Mouse (Mus musculus) layer of hippocampus, adult 2 months (tissue): ENCODE data around the gene Uqcrq. TPM values are rescaled to one million over a fixed set of nuclear protein-coding genes. Genes with fewer than 3 reads are reported as not detected.

Experiments
- DNase-seq, 2 experiments: peaks; one replicate each; pipeline ENCODE4 v3.0.0; 2022; ENCODE audit warnings: low spot score in 2 of 2
- H3K27ac ChIP-seq: fragments of 200-600 bp; 2 replicates; pipeline ENCODE4 v1.8.1; 2022
- H3K4me3 ChIP-seq: fragments of 200-600 bp; 2 replicates; pipeline ENCODE4 v1.8.1; 2022; ENCODE audit warnings: mild to moderate bottlenecking
- CTCF ChIP-seq: fragments of 200-600 bp; conservative IDR thresholded peaks from 2 replicates; pipeline ENCODE4 v1.8.1; 2022; ENCODE audit warnings: antibody characterized with exemption, mild to moderate bottlenecking, moderate library complexity
- total RNA-seq, 2 experiments: library from RNA; stranded (reverse); gene quantifications; 2 replicates each; pipeline ENCODE4 v1.2.3; 2021

Gene Uqcrq
- total RNA-seq, 2 experiments from 2014 or later: 383 to 419 TPM

- H3K27ac ChIP-seq: peak overlapping the region; percentile 76
- no peak for TF ChIP-seq CTCF
- DNase-seq: no peak
- H3K4me3 ChIP-seq: peak overlapping the region; percentile 56
These were observed 33.2 kb upstream of the Uqcrq start for GRCm38 (mm10) chr11:53463551-53464424.

GRCm38 (mm10) chr11:53461727-53462126, 31.1 kb upstream of the Uqcrq start:
- TF ChIP-seq CTCF: no peak
- no peak for DNase-seq
- H3K27ac ChIP-seq: no peak overlapping the region; the same call in 1 of the 2 replicates
- H3K4me3 ChIP-seq: no peak overlapping the region

GRCm38 (mm10) chr11:53460192-53460591, 29.6 kb upstream of the Uqcrq start:
- Histone ChIP-seq H3K27ac (no peak overlapping the region), H3K4me3 (no peak overlapping the region)
- no peak for TF ChIP-seq CTCF
- DNase-seq: no peak

- no peak for DNase-seq
- Histone ChIP-seq H3K4me3 (no peak overlapping the region), H3K27ac (no peak overlapping the region)
- no peak for TF ChIP-seq CTCF
These were observed 28.4 kb upstream of the Uqcrq start for GRCm38 (mm10) chr11:53458996-53459395.

GRCm38 (mm10) chr11:53457372-53457954, 26.8 kb upstream of the Uqcrq start:
- peak; percentile 51 for TF ChIP-seq CTCF
- DNase-seq: no peak
- H3K27ac ChIP-seq: peak overlapping the region; percentile 77; the same call in 1 of the 2 replicates
- H3K4me3 ChIP-seq: peak overlapping the region; percentile 63

- H3K4me3 ChIP-seq: peak within 1 kb of the TSS; percentile 63
These were observed 26.1 kb upstream of the Uqcrq start, which contains the start of the genes Gm10447 and Shroom1 for GRCm38 (mm10) chr11:53456474-53457371. Gm10447 (minus strand) TSS chr11:53457110. Shroom1 (plus strand) TSS chr11:53457205.

GRCm38 (mm10) chr11:53453031-53453430, 22.4 kb upstream of the Uqcrq start:
- no peak for DNase-seq
- TF ChIP-seq CTCF: no peak
- Histone ChIP-seq H3K27ac (no peak overlapping the region), H3K4me3 (no peak overlapping the region)

More at GRCm38 (mm10) chr11:53456474-53457371, 26.1 kb upstream of the Uqcrq start, which contains the start of the genes Gm10447 and Shroom1:
- no peak for DNase-seq
- peak; percentile 73 for TF ChIP-seq CTCF
- H3K27ac ChIP-seq: peak within 1 kb of the TSS; percentile 77; the same call in 1 of the 2 replicates

GRCm38 (mm10) chr11:53452396-53452795, 21.8 kb upstream of the Uqcrq start:
- no peak overlapping the region for H3K4me3 ChIP-seq
- H3K27ac ChIP-seq: no peak overlapping the region
- TF ChIP-seq CTCF: no peak
- DNase-seq: no peak

- no peak overlapping the region for H3K4me3 ChIP-seq
- H3K27ac ChIP-seq: no peak overlapping the region
- DNase-seq: no peak
- no peak for TF ChIP-seq CTCF
These were observed 20.7 kb upstream of the Uqcrq start for GRCm38 (mm10) chr11:53451361-53451760.

- no peak for TF ChIP-seq CTCF
- Histone ChIP-seq H3K4me3 (no peak overlapping the region), H3K27ac (no peak overlapping the region)
- no peak for DNase-seq
These were observed 19.6 kb upstream of the Uqcrq start for GRCm38 (mm10) chr11:53450070-53450705.

GRCm38 (mm10) chr11:53448529-53448928, 17.9 kb upstream of the Uqcrq start:
- H3K27ac ChIP-seq: no peak overlapping the region
- no peak overlapping the region for H3K4me3 ChIP-seq
- DNase-seq: no peak
- TF ChIP-seq CTCF: no peak

GRCm38 (mm10) chr11:53447996-53448395, 17.4 kb upstream of the Uqcrq start:
- no peak for TF ChIP-seq CTCF
- DNase-seq: no peak
- no peak overlapping the region for H3K4me3 ChIP-seq
- no peak overlapping the region for H3K27ac ChIP-seq

- DNase-seq: no peak
- TF ChIP-seq CTCF: no peak
These were observed 15.6 kb upstream of the Uqcrq start for GRCm38 (mm10) chr11:53446183-53446582.

More at GRCm38 (mm10) chr11:53446183-53446582, 15.6 kb upstream of the Uqcrq start:
- no peak overlapping the region for H3K27ac ChIP-seq
- H3K4me3 ChIP-seq: no peak overlapping the region
